Mouse (Mus musculus): ENCODE results near the gene Slc1a2.

Slc1a2 gene

DNA sequence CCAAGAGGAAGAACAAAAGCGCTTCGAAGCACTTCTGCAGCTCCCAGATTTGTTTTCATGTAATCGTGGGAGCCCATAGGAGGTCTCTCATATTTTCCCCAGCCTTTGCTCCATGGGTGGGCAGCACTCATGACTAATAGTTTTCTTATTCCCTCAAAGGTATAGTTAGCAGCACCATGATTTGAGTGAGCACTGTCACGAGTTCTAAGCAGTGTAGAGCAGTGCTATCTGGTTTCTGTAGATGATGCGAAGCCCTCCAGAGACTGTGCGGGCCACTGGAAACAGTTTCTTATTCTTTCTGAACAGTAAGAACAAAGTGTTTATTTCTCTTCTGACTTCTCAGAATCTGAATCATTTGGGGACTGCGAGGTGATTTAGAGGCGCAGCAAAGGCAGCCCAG is 162.3 kb downstream of the Slc1a2 start:
- Histone ChIP-seq H3K27me3 (ENCODE audit: control insufficient read depth, insufficient read depth, low read length, poor library complexity, severe bottlenecking) (no peaks in the 10 kb centered on the region), H3K36me3 (ENCODE audit: control insufficient read depth, insufficient read depth, low read length, poor library complexity, severe bottlenecking) (peaks cover 6% of the 10 kb centered on the region; the same call in 1 of the 2 replicates)
- no peak for DNase-seq (ENCODE audit: low read depth, low spot score)

DNA sequence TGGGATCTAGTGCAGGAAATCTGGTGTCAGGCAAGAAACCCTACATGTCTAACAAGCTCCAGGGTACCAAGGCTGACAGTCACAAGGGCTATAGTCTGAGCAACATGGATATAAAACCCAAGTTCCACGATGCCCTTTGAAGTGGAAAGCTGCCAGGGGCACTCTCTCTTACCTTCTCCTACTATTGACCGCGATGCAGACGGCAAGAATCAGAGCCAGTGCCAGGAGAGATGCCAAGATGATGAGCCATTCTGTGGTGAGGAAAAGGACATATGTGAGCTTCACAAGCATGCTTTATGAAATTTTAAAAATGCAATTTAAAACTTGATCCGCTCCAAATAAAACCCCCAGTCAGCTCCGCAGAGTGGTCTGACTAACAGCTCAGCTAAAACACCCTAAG is 163.6 kb downstream of the Slc1a2 start:
- Histone ChIP-seq H3K36me3 (ENCODE audit: control insufficient read depth, insufficient read depth, low read length, poor library complexity, severe bottlenecking) (peaks cover 6% of the 10 kb centered on the region), H3K27me3 (ENCODE audit: control insufficient read depth, insufficient read depth, low read length, poor library complexity, severe bottlenecking) (no peaks in the 10 kb centered on the region)
- no peak for DNase-seq (ENCODE audit: low read depth, low spot score)

DNA sequence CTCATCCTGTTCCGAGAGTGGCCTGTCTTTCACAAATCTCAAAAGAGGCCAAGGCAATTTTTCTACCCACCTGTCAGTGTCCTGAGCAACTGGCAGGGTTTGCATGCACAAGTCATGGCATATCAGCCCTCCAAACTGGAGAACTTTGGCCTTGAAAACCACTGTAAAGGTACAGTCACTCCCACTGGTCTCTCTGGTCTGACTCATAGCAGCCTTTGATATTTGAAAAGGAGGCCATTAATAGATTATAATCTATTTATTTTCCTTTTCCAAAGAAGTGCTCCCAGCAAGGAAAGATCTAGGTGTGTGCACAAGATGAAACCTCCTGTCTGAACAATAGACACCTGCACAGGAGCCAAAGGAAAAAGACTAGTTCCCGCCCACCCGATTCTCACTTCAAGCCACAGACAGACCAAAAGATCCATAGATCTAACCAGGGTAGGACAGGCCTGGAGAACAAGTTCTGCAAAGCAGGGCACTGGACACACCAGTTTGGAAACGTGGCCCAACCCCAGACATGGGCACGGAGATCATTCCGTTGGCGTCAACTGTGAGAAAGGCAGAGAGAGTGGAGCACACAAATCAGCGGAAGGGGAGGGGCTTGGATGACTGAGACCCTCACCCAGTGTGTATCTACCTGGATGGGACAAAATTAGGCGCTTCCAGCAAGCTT is 167.6 kb downstream of the Slc1a2 start:
- no peak for DNase-seq (ENCODE audit: low read depth, low spot score)
- H3K36me3 ChIP-seq (ENCODE audit: control insufficient read depth, insufficient read depth, low read length, poor library complexity, severe bottlenecking) = peaks cover 7% of the 10 kb centered on the region
- no peaks in the 10 kb centered on the region for H3K27me3 ChIP-seq (ENCODE audit: control insufficient read depth, insufficient read depth, low read length, poor library complexity, severe bottlenecking)

DNA sequence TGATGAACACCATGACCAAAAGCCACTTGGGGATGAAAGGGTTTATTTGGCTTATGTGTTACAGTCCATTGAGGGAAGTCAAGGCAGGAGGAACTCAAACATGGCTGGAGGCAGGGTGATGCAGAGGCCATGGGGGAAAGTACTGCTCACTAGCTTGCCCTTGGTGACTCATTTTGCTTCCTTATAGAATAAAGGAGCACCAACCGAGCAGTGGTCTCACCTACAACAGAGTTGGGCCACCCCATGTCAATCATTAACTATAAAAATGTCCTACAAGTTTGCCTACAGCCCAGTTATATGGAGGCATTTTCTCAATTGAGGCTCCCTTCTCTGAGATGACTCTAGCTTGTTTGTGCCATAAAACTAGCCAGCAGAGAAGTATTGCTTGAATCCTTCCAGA is 169.4 kb downstream of the Slc1a2 start:
- DNase-seq (ENCODE audit: low read depth, low spot score) = no peak
- Histone ChIP-seq H3K27me3 (ENCODE audit: control insufficient read depth, insufficient read depth, low read length, poor library complexity, severe bottlenecking) (no peaks in the 10 kb centered on the region), H3K36me3 (ENCODE audit: control insufficient read depth, insufficient read depth, low read length, poor library complexity, severe bottlenecking) (peaks cover 5% of the 10 kb centered on the region)

DNA sequence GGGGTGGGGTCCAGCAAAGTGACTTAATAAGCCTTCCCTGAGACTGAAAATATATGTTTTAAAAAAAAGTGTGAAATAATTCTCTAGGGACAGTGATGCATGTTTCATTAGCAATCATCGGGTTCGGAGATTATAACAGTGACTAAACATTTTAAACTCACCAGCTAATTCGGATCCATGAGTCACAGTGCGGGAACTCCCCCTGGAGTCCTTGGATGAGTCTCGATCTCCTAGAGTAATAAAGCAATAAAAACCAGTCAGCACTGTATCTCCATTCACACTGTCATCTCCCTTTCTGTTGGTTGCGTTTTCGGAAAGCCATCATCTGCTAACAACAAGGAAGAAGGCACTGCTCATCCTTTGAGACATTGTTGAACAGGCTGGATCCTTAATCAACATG is 169.9 kb downstream of the Slc1a2 start:
- Histone ChIP-seq H3K36me3 (ENCODE audit: control insufficient read depth, insufficient read depth, low read length, poor library complexity, severe bottlenecking) (peaks cover 3% of the 10 kb centered on the region), H3K27me3 (ENCODE audit: control insufficient read depth, insufficient read depth, low read length, poor library complexity, severe bottlenecking) (no peaks in the 10 kb centered on the region)
- no peak for DNase-seq (ENCODE audit: low read depth, low spot score)

DNA sequence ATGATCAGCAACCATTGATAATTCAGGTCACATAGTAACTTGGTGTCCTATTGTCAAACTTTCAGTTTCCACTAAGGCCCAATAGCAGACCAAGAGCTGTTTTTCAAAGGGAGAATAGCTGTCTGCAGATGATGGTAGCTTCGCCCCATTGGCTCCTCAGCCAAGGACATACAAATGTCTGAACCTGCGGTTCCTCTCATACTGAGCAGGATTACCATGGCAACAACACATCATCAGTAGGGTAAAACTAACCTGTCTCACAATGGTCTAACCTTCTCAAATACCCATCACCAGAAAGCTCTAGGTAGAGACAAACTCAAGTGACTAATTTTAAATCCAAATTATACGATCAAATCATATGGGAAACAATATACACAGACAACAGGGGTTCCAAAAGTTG is 170.7 kb downstream of the Slc1a2 start:
- DNase-seq (ENCODE audit: low read depth, low spot score) = no peak
- Histone ChIP-seq H3K36me3 (ENCODE audit: control insufficient read depth, insufficient read depth, low read length, poor library complexity, severe bottlenecking) (peaks cover 2% of the 10 kb centered on the region), H3K27me3 (ENCODE audit: control insufficient read depth, insufficient read depth, low read length, poor library complexity, severe bottlenecking) (no peaks in the 10 kb centered on the region)

DNA sequence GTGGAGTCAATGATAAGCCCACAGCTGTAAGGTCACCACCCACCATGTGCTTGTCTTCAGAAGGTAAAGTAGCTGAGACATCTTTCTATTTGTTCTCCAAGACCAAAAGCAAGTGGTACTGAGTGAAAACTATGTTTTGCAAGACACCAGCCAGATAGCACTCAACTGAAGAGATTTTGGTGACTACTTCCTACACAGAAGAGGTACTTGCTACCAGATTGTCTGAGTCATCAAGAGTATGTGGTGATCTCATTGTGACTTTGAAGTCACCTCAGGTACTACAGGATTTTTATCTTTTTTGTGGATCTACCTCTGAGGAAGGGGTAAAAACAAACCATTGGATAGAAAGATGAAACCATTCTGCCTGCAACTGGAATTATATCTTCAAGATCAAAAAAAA is 173.1 kb downstream of the Slc1a2 start:
- Histone ChIP-seq H3K27me3 (ENCODE audit: control insufficient read depth, insufficient read depth, low read length, poor library complexity, severe bottlenecking) (no peaks in the 10 kb centered on the region), H3K36me3 (ENCODE audit: control insufficient read depth, insufficient read depth, low read length, poor library complexity, severe bottlenecking) (peaks cover 2% of the 10 kb centered on the region)
- no peak for DNase-seq (ENCODE audit: low read depth, low spot score)

DNA sequence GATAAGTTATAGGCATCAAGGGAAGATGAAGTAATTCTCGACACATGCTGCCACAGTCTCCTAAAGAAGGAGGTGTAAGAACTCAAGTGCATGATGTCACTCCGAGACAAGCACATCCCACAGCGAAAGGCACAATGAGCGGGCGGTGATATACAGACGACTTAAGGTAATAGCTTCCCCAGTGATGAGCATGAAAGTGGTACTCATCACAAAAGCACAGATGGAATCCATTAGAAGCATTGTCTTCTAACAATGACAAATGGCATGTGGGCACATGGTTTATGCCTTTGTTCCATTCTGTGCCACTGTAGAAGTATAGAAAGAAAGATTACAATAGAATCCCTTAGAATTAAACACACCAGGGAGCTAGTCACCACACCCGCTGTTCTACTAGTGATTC is 179.7 kb downstream of the Slc1a2 start:
- Histone ChIP-seq H3K36me3 (ENCODE audit: control insufficient read depth, insufficient read depth, low read length, poor library complexity, severe bottlenecking) (peaks cover 2% of the 10 kb centered on the region; the same call in 1 of the 2 replicates), H3K27me3 (ENCODE audit: control insufficient read depth, insufficient read depth, low read length, poor library complexity, severe bottlenecking) (no peaks in the 10 kb centered on the region)
- no peak for DNase-seq (ENCODE audit: low read depth, low spot score)

All from splenic B cell, adult 2 months (primary cell).